ENCODE assay signal across 34 mouse cellular contexts in genomic region chr5:120527296-120527964, GRCm38 (mm10). TPM values are rescaled to one million over a fixed set of nuclear protein-coding genes. Genes with fewer than 3 reads are reported as not detected.
A peak's percentile ranks its signal among the peaks of the same experiment; 100 is the strongest.
DNase-seq lines count a peak whose midpoint lies in the region; ATAC-seq and TF ChIP-seq lines count a peak whose summit lies in the region.
"Had no signal": no experiment of that assay in that cellular context is flagged by ENCODE, and none has a peak within 500 bp of the region (broad histone marks: within the 10 kb centered on the region; RNA-seq: fewer than 3 reads in every experiment).

No protein-coding gene starts in this region.

- no peaks in the 10 kb centered on the region for H3K27me3 ChIP-seq in liver, embryonic 12.5 days (replicated peaks)
- no peaks in the 10 kb centered on the region for H3K27me3 ChIP-seq in stomach, postnatal 0 days (ENCODE audit: control insufficient read depth, insufficient read depth, low read length)
- H3K27me3 ChIP-seq: forebrain, embryonic 15.5 days; hindbrain, embryonic 12.5 days; liver, embryonic 15.5 days; lung, embryonic 15.5 days; megakaryocyte, embryonic 14.5 days; midbrain, embryonic 12.5 days; neural tube, embryonic 13.5 days had no signal

- 55% methylated on average over 15 of the region's 20 CpGs for WGBS in liver, embryonic 12.5 days (ENCODE audit: insufficient replicate concordance)
- 91% methylated on average over 16 of the region's 20 CpGs for WGBS in stomach, postnatal 0 days

- ATAC-seq in megakaryocyte progenitor cell, adult 5-6 weeks (replicated peaks; ENCODE audit: poor library complexity): peak; percentile 79
- ATAC-seq in liver, embryonic 12.5 days: no peak
- ATAC-seq in stomach, postnatal 0 days (ENCODE audit: low FRiP score, low TSS enrichment): no peak
- ATAC-seq: forebrain, embryonic 15.5 days; intestine, embryonic 16.5 days had no signal

- DNase-seq in thymus, postnatal 0 days (ENCODE audit: low spot score): peak; percentile 43
- no peak for DNase-seq in thymus, postnatal 36 days
- DNase-seq in brain, adult 2 months (ENCODE audit: low read depth, low spot score): peak; percentile 29
- no peak for DNase-seq in right cerebral cortex, postnatal 10 days (ENCODE audit: low spot score in 2 of 2)
- no peak for DNase-seq in stomach, postnatal 0 days (ENCODE audit: low spot score)
- DNase-seq: cerebellum, adult 2 months; cerebellum, postnatal 14 days; gastrocnemius, postnatal 36 days; heart, postnatal 14 days; kidney, adult 8-10 months; kidney, postnatal 4 days; liver; right cerebral cortex, postnatal 14 days; thymus, postnatal 14 days had no signal

- H3K4me2 ChIP-seq in liver, embryonic 12.5 days: no peak overlapping the region
- H3K4me2 ChIP-seq in stomach, postnatal 0 days (replicated peaks; ENCODE audit: low read depth): no peak overlapping the region
- H3K4me2 ChIP-seq: forebrain, embryonic 15.5 days; hindbrain, embryonic 12.5 days; liver, embryonic 15.5 days; lung, embryonic 15.5 days; midbrain, embryonic 12.5 days; neural tube, embryonic 13.5 days had no signal

- TF ChIP-seq EP300 in stomach, postnatal 0 days (optimal IDR thresholded peaks at IDR 0.05): no peak

- H3K9me3 ChIP-seq in liver, embryonic 12.5 days (replicated peaks): no peaks in the 10 kb centered on the region
- no peaks in the 10 kb centered on the region for H3K9me3 ChIP-seq in stomach, postnatal 0 days (ENCODE audit: control insufficient read depth, low read length)
- H3K9me3 ChIP-seq: forebrain, embryonic 15.5 days; hindbrain, embryonic 12.5 days; liver, embryonic 15.5 days; lung, embryonic 15.5 days; megakaryocyte, embryonic 14.5 days; midbrain, embryonic 12.5 days; neural tube, embryonic 13.5 days had no signal

- no peak overlapping the region for H3K27ac ChIP-seq in liver, embryonic 12.5 days
- no peak overlapping the region for H3K27ac ChIP-seq in stomach, postnatal 0 days (replicated peaks)
- H3K27ac ChIP-seq: forebrain, embryonic 15.5 days; hindbrain, embryonic 12.5 days; kidney, postnatal 0 days; liver, embryonic 15.5 days; lung, embryonic 15.5 days; midbrain, embryonic 12.5 days; neural tube, embryonic 13.5 days had no signal

- no peak overlapping the region for H3K9ac ChIP-seq in liver, embryonic 12.5 days
- no peak overlapping the region for H3K9ac ChIP-seq in stomach, postnatal 0 days (ENCODE audit: low read length)
- H3K9ac ChIP-seq: forebrain, embryonic 15.5 days; hindbrain, embryonic 12.5 days; liver, embryonic 15.5 days; lung, embryonic 15.5 days; midbrain, embryonic 12.5 days; neural tube, embryonic 13.5 days had no signal

- H3K4me3 ChIP-seq in liver, embryonic 12.5 days: no peak overlapping the region
- H3K4me3 ChIP-seq in stomach, postnatal 0 days (ENCODE audit: low read depth, low read length): no peak overlapping the region
- H3K4me3 ChIP-seq: forebrain, embryonic 15.5 days; hindbrain, embryonic 12.5 days; liver, embryonic 15.5 days; lung, embryonic 15.5 days; megakaryocyte, embryonic 14.5 days; midbrain, embryonic 12.5 days; neural tube, embryonic 13.5 days had no signal

- peaks cover 34% of the 10 kb centered on the region for H3K4me1 ChIP-seq in liver, embryonic 12.5 days
- H3K4me1 ChIP-seq in stomach, postnatal 0 days (replicated peaks; ENCODE audit: control insufficient read depth, insufficient read depth): no peaks in the 10 kb centered on the region
- H3K4me1 ChIP-seq: forebrain, embryonic 15.5 days; hindbrain, embryonic 12.5 days; lung, embryonic 15.5 days; midbrain, embryonic 12.5 days had no signal

- peaks cover 20% of the 10 kb centered on the region for H3K36me3 ChIP-seq in liver, embryonic 12.5 days
- 0 out of 2 replicates have a peak, but pooled peaks cover 2% of the 10 kb centered on the region for H3K36me3 ChIP-seq in stomach, postnatal 0 days (ENCODE audit: control insufficient read depth, insufficient read depth, low read length)
- H3K36me3 ChIP-seq: forebrain, embryonic 15.5 days; hindbrain, embryonic 12.5 days; midbrain, embryonic 12.5 days had no signal

- TF ChIP-seq CTCF in stomach, postnatal 0 days (IDR thresholded peaks at IDR 0.05; ENCODE audit: low read depth): no peak

RNA-seq across cellular contexts. Expression of gene Slc8b1, which starts 16.5 kb away (rescaled TPM):
- 4.6 and 5.0 TPM in 2 replicates for polyA plus RNA-seq in thymus, postnatal 0 days (2015; fragmentation: Nextera tagmentation; extraction: Ambion mirVana)
- 21.1 and 23.5 TPM in 2 replicates for total RNA-seq in megakaryocyte progenitor cell, adult 5-6 weeks (2015)
- 31.8 and 32.5 TPM in 2 replicates for total RNA-seq in megakaryocyte progenitor cell, adult 5-6 weeks (2017)
- polyA plus RNA-seq in liver, embryonic 12.5 days (2016; fragmentation: Nextera tagmentation; extraction: Ambion mirVana): 4.2 and 6.0 TPM in 2 replicates
- 4.9 and 5.2 TPM in 2 replicates for polyA plus RNA-seq in stomach, postnatal 0 days (2015; fragmentation: Nextera tagmentation; extraction: Ambion mirVana)

RNA-seq across cellular contexts. Expression of gene Plbd2, which starts 24.0 kb away (rescaled TPM):
- polyA plus RNA-seq in thymus, postnatal 0 days (2015; fragmentation: Nextera tagmentation; extraction: Ambion mirVana): 31.0 and 33.9 TPM in 2 replicates
- 8.3 and 9.8 TPM in 2 replicates for total RNA-seq in megakaryocyte progenitor cell, adult 5-6 weeks (2015)
- 6.9 and 8.7 TPM in 2 replicates for total RNA-seq in megakaryocyte progenitor cell, adult 5-6 weeks (2017)
- 23.2 and 27.4 TPM in 2 replicates for polyA plus RNA-seq in liver, embryonic 12.5 days (2016; fragmentation: Nextera tagmentation; extraction: Ambion mirVana)
- polyA plus RNA-seq in stomach, postnatal 0 days (2015; fragmentation: Nextera tagmentation; extraction: Ambion mirVana): 42.6 and 45.9 TPM in 2 replicates

RNA-seq across cellular contexts. Expression of gene Sds, which starts 51.1 kb away (rescaled TPM):
- 0.14 and 0.24 TPM in 2 replicates for polyA plus RNA-seq in thymus, postnatal 0 days (2015; fragmentation: Nextera tagmentation; extraction: Ambion mirVana)
- total RNA-seq in megakaryocyte progenitor cell, adult 5-6 weeks (2015): not detected in 2 replicates
- total RNA-seq in megakaryocyte progenitor cell, adult 5-6 weeks (2017): not detected in 2 replicates
- polyA plus RNA-seq in liver, embryonic 12.5 days (2016; fragmentation: Nextera tagmentation; extraction: Ambion mirVana): not detected in 2 replicates
- not detected in 2 replicates for polyA plus RNA-seq in stomach, postnatal 0 days (2015; fragmentation: Nextera tagmentation; extraction: Ambion mirVana)
- total RNA-seq: heart, postnatal 14 days; left cerebral cortex, postnatal 10 days; MEL; midbrain, postnatal 0 days had no signal
- polyA plus RNA-seq: brain, embryonic 14.5 days; embryonic facial prominence, embryonic 11.5 days; forebrain, embryonic 15.5 days; frontal cortex, adult 2 months; heart, embryonic 14.5 days; hindbrain, embryonic 12.5 days; kidney, postnatal 0 days; limb, embryonic 11.5 days; lung, embryonic 15.5 days; midbrain, embryonic 12.5 days; neural tube, embryonic 13.5 days; small intestine, adult 2 months had no signal

RNA-seq across cellular contexts. Expression of gene Sdsl, which starts 54.8 kb away (rescaled TPM):
- polyA plus RNA-seq in thymus, postnatal 0 days (2015; fragmentation: Nextera tagmentation; extraction: Ambion mirVana): 1.2 and 1.3 TPM in 2 replicates
- total RNA-seq in megakaryocyte progenitor cell, adult 5-6 weeks (2015): 1.6 and 7.1 TPM in 2 replicates
- 3.2 and 9.0 TPM in 2 replicates for total RNA-seq in megakaryocyte progenitor cell, adult 5-6 weeks (2017)
- polyA plus RNA-seq in liver, embryonic 12.5 days (2016; fragmentation: Nextera tagmentation; extraction: Ambion mirVana): 1.1 TPM in 2 replicates
- 16.2 and 16.8 TPM in 2 replicates for polyA plus RNA-seq in stomach, postnatal 0 days (2015; fragmentation: Nextera tagmentation; extraction: Ambion mirVana)

Comparison
In these comparisons a context has a peak if more than half of its experiments do, and no peak if none do; other contexts are left out.
1. DNase-seq: peak in thymus, postnatal 0 days (single experiment) and brain, adult 2 months (single experiment); none in thymus, postnatal 36 days (0 of 2), right cerebral cortex, postnatal 10 days (0 of 2) and stomach, postnatal 0 days (single experiment).